Comparison of ENCODE assay signal across 14 mouse cellular contexts in genomic region chr11:113187407-113187806, GRCm38 (mm10).
DNase-seq lines count a peak whose midpoint lies in the region; ATAC-seq and TF ChIP-seq lines count a peak whose summit lies in the region.
"Had no signal": no experiment of that assay in that cellular context is flagged by ENCODE, and none has a peak within 500 bp of the region (broad histone marks: within the 10 kb centered on the region; RNA-seq: fewer than 3 reads in every experiment).

No protein-coding gene starts in this region.

- H3K9ac ChIP-seq in lung, embryonic 16.5 days (ENCODE audit: low read length) = no peak overlapping the region
- H3K9ac ChIP-seq in embryonic facial prominence, embryonic 12.5 days = no peak overlapping the region
- no peak overlapping the region for H3K9ac ChIP-seq in liver, embryonic 11.5 days (ENCODE audit: low read depth, low read length)

- WGBS in lung, embryonic 16.5 days = 54% methylated on average over 7 of the region's 8 CpGs
- 66% methylated on average over 8 of the region's 8 CpGs for WGBS in lung, adult 2 months
- 62% methylated on average over 8 of the region's 8 CpGs for whole genome bisulfite sequencing in embryonic facial prominence, embryonic 12.5 days
- WGBS in liver, embryonic 11.5 days = 85% methylated on average over 8 of the region's 8 CpGs

- H3K4me3 ChIP-seq in lung, embryonic 16.5 days (ENCODE audit: low read length) = no peak overlapping the region
- no peak overlapping the region for H3K4me3 ChIP-seq in lung, adult 2 months (replicated peaks; ENCODE audit: extremely low read depth, low read depth, low read length)
- no peak overlapping the region for H3K4me3 ChIP-seq in embryonic facial prominence, embryonic 12.5 days
- no peak overlapping the region for H3K4me3 ChIP-seq in liver, embryonic 11.5 days (ENCODE audit: low read depth, low read length)

- TF ChIP-seq CTCF in lung, adult 2 months (IDR thresholded peaks at IDR 0.05; ENCODE audit: insufficient read depth, low read length) = no peak

- H3K9me3 ChIP-seq in lung, embryonic 16.5 days (ENCODE audit: control insufficient read depth, low read length) = no peaks in the 10 kb centered on the region
- H3K9me3 ChIP-seq in embryonic facial prominence, embryonic 12.5 days = no peaks in the 10 kb centered on the region
- no peaks in the 10 kb centered on the region for H3K9me3 ChIP-seq in liver, embryonic 11.5 days (ENCODE audit: control insufficient read depth, low read length)

- no peak overlapping the region for H3K4me2 ChIP-seq in lung, embryonic 16.5 days (ENCODE audit: low read depth, low read length)
- no peak overlapping the region for H3K4me2 ChIP-seq in embryonic facial prominence, embryonic 12.5 days (replicated peaks)
- no peak overlapping the region for H3K4me2 ChIP-seq in liver, embryonic 11.5 days

- no peak for DNase-seq in lung, adult 2 months
- peak; percentile 83 for DNase-seq in induced T-regulatory cell, adult 2 months (ENCODE audit: low read depth)
- DNase-seq in naive thymus-derived CD4-positive, alpha-beta T cell, adult 2 months (ENCODE audit: low read depth) = peak; percentile 80
- no peak for DNase-seq in right cerebral cortex, postnatal 25 days
- no peak for DNase-seq in right cerebral cortex, postnatal 10 days (ENCODE audit: low spot score in 2 of 2)
- no peak for DNase-seq in liver, embryonic 11.5 days (ENCODE audit: low spot score)
- DNase-seq: adrenal gland, postnatal 14 days; gastrocnemius, postnatal 25 days; heart, postnatal 10 days; kidney, adult 8-10 months; lung, postnatal 4 days; right cerebral cortex, adult 18-20 months had no signal

- H3K36me3 ChIP-seq in lung, embryonic 16.5 days (ENCODE audit: control insufficient read depth, insufficient read depth, low read length) = no peaks in the 10 kb centered on the region
- H3K36me3 ChIP-seq in embryonic facial prominence, embryonic 12.5 days = no peaks in the 10 kb centered on the region
- no peaks in the 10 kb centered on the region for H3K36me3 ChIP-seq in liver, embryonic 11.5 days (ENCODE audit: control insufficient read depth, insufficient read depth, low read length)

- peak overlapping the region; percentile 45; the same call in 1 of the 2 replicates for H3K27ac ChIP-seq in lung, embryonic 16.5 days (ENCODE audit: low read length)
- H3K27ac ChIP-seq in embryonic facial prominence, embryonic 12.5 days = peak overlapping the region; percentile 55; the same call in 1 of the 2 replicates
- no peak overlapping the region for H3K27ac ChIP-seq in liver, embryonic 11.5 days (ENCODE audit: low read depth, low read length)

- no peaks in the 10 kb centered on the region for H3K27me3 ChIP-seq in lung, embryonic 16.5 days (ENCODE audit: control insufficient read depth, insufficient read depth, low read depth, low read length)
- H3K27me3 ChIP-seq in embryonic facial prominence, embryonic 12.5 days = no peaks in the 10 kb centered on the region
- no peaks in the 10 kb centered on the region for H3K27me3 ChIP-seq in liver, embryonic 11.5 days (replicated peaks; ENCODE audit: control insufficient read depth, insufficient read depth, low read length)

- no peak for ATAC-seq in lung, embryonic 16.5 days (ENCODE audit: low read depth)
- no peak for ATAC-seq in embryonic facial prominence, embryonic 12.5 days (ENCODE audit: insufficient number of reproducible peaks, insufficient read depth, low FRiP score, low TSS enrichment)
- ATAC-seq in liver, embryonic 11.5 days (replicated peaks; ENCODE audit: low FRiP score) = no peak

- peaks cover 12% of the 10 kb centered on the region for H3K4me1 ChIP-seq in lung, embryonic 16.5 days (replicated peaks; ENCODE audit: control insufficient read depth, insufficient read depth, low read length)
- no peaks in the 10 kb centered on the region for H3K4me1 ChIP-seq in lung, adult 2 months (ENCODE audit: control insufficient read depth, insufficient read depth, low read length)
- H3K4me1 ChIP-seq in embryonic facial prominence, embryonic 12.5 days = peaks cover 25% of the 10 kb centered on the region
- H3K4me1 ChIP-seq in liver, embryonic 11.5 days (replicated peaks; ENCODE audit: control insufficient read depth, insufficient read depth, low read length) = no peaks in the 10 kb centered on the region

- TF ChIP-seq POLR2A in lung, adult 2 months (IDR thresholded peaks at IDR 0.05; ENCODE audit: borderline replicate concordance, extremely low read depth, low read depth, low read length) = no peak

Comparison
In these comparisons a context has a peak if more than half of its experiments do, and no peak if none do; other contexts are left out.
1. DNase-seq: peak in induced T-regulatory cell, adult 2 months (single experiment) and naive thymus-derived CD4-positive, alpha-beta T cell, adult 2 months (single experiment); none in lung, adult 2 months (single experiment), right cerebral cortex, postnatal 25 days (single experiment), right cerebral cortex, postnatal 10 days (0 of 2) and liver, embryonic 11.5 days (single experiment).